Mouse (Mus musculus): Measurements from ENCODE around the gene Gfra1.

DNA sequence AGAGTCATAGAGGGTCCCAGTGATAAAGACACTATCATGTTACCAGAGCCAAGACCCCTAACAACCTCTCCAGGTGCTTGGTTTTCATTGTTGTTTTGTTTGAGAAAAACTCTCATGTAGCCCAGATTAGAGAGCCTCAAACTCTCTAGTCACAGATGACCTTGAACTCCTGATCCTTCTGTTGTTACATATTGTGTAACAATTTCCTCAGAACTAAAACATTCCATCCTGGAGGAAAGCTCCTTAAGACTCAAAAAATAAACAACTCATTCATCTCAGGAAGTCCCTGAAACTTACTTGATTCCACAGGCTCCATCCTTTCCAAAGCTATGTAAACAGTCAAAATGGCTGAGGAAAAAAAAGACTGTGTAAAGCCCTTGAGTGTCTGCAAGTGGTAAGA lies 49.0 kb downstream of the Gfra1 start:
- TF ChIP-seq POLR2A (IDR thresholded peaks at IDR 0.05; ENCODE audit: extremely low read depth, insufficient read depth, low read length) (no peak), CTCF (IDR thresholded peaks at IDR 0.05; ENCODE audit: extremely low read depth, insufficient read depth, low read length) (no peak)

All from cortical plate, adult 2 months (tissue).